Mouse (Mus musculus) myocyte (in vitro differentiated cells): ENCODE measurements around the gene Dclre1a.

Experiments
- E2F4 ChIP-seq: IDR thresholded peaks from one replicate; pipeline ENCODE4 v1.6.1; 2011; ENCODE audit warnings: mild to moderate bottlenecking, control low read depth, moderate library complexity; ENCODE audit not compliant: insufficient read depth
- MAX ChIP-seq: IDR thresholded peaks from one replicate; pipeline ENCODE4 v1.6.1; 2011; ENCODE audit warnings: low read depth, mild to moderate bottlenecking, control low read depth
- MYOD1 ChIP-seq, 3 experiments: IDR thresholded peaks; one replicate each; pipeline ENCODE4 v1.6.1; 2011; ENCODE audit warnings: control low read depth in 2 of 3, low read depth in 2 of 3, mild to moderate bottlenecking in 2 of 3, moderate library complexity in 1 of 3; ENCODE audit not compliant: insufficient read length in 2 of 3, control insufficient read depth in 1 of 3
- POLR2A ChIP-seq: IDR thresholded peaks from one replicate; pipeline ENCODE4 v1.6.1; 2011; ENCODE audit warnings: low read depth, mild to moderate bottlenecking, control low read depth, moderate library complexity; ENCODE audit not compliant: insufficient read length
- POLR2AphosphoS2 ChIP-seq: IDR thresholded peaks from one replicate; pipeline ENCODE4 v1.6.1; 2011; ENCODE audit warnings: low read depth, control low read depth; ENCODE audit not compliant: insufficient read length
- SRF ChIP-seq: IDR thresholded peaks from one replicate; pipeline ENCODE4 v1.6.1; 2011; ENCODE audit warnings: low read depth; ENCODE audit not compliant: control insufficient read depth, insufficient read length
- TCF12 ChIP-seq: IDR thresholded peaks from one replicate; pipeline ENCODE4 v1.6.1; 2011; ENCODE audit warnings: mild to moderate bottlenecking, control low read depth; ENCODE audit not compliant: poor library complexity, insufficient read depth, severe bottlenecking
- USF1 ChIP-seq: IDR thresholded peaks from one replicate; pipeline ENCODE4 v1.6.1; 2011; ENCODE audit warnings: low read depth, mild to moderate bottlenecking, control low read depth, moderate library complexity

- TF ChIP-seq MYOD1 (IDR thresholded peaks at IDR 0.05; ENCODE audit: control insufficient read depth in 1 of 3, insufficient read length in 2 of 3, low read depth in 2 of 3) = peak in 1 of 3 experiments; percentile 73
- no peak for TF ChIP-seq POLR2AphosphoS2
- no peak for TF ChIP-seq E2F4
- no peak for TF ChIP-seq POLR2A
- TF ChIP-seq MAX = no peak
- no peak for TF ChIP-seq USF1
- TF ChIP-seq TCF12 = no peak
- TF ChIP-seq SRF = no peak
These were observed 42.2 kb upstream of the Dclre1a start for GRCm38 (mm10) chr19:56590250-56590649.
